Mouse (Mus musculus) myocyte (in vitro differentiated cells): ENCODE measurements at regions not wholly inside any gene's neighbourhood (a gene's known extent, or its start where the extent isn't known, plus 50 kb on each side); places are given as distances from the start of the nearest gene placed in this dataset.

Experiments used
- H3K27me3 ChIP-seq: one replicate; pipeline ENCODE4 v1.6.1; 2011; ENCODE audit not compliant: control insufficient read depth, insufficient read depth, insufficient read length
- H3K36me3 ChIP-seq: one replicate; pipeline ENCODE4 v1.6.1; 2011; ENCODE audit not compliant: control insufficient read depth, insufficient read depth
- H3K4me2 ChIP-seq: one replicate; pipeline ENCODE4 v1.6.1; 2011; ENCODE audit warnings: low read depth, control low read depth
- H3K4me3 ChIP-seq: one replicate; pipeline ENCODE4 v1.5.1; 2011; ENCODE audit warnings: mild to moderate bottlenecking, control low read depth, moderate library complexity
- H3K79me2 ChIP-seq: one replicate; pipeline ENCODE4 v1.6.1; 2011; ENCODE audit not compliant: control insufficient read depth, insufficient read depth
- H3ac ChIP-seq: one replicate; pipeline ENCODE4 v1.6.1; 2011; ENCODE audit not compliant: control insufficient read depth, insufficient read length
- CEBPB ChIP-seq: IDR thresholded peaks from 2 replicates; pipeline ENCODE4 v1.6.1; 2011; ENCODE audit warnings: mild to moderate bottlenecking, moderate library complexity; ENCODE audit not compliant: poor library complexity, insufficient read depth, severe bottlenecking
- E2F4 ChIP-seq: IDR thresholded peaks from one replicate; pipeline ENCODE4 v1.6.1; 2011; ENCODE audit warnings: mild to moderate bottlenecking, control low read depth, moderate library complexity; ENCODE audit not compliant: insufficient read depth
- MAX ChIP-seq: IDR thresholded peaks from one replicate; pipeline ENCODE4 v1.6.1; 2011; ENCODE audit warnings: low read depth, mild to moderate bottlenecking, control low read depth
- MYOD1 ChIP-seq, 3 experiments: IDR thresholded peaks; one replicate each; pipeline ENCODE4 v1.6.1; 2011; ENCODE audit warnings: control low read depth in 2 of 3, low read depth in 2 of 3, mild to moderate bottlenecking in 2 of 3, moderate library complexity in 1 of 3; ENCODE audit not compliant: insufficient read length in 2 of 3, control insufficient read depth in 1 of 3
- MYOG ChIP-seq, 3 experiments: IDR thresholded peaks; one replicate each; pipeline ENCODE4 v1.6.1; 2011; ENCODE audit warnings: control low read depth in 2 of 3, low read depth in 2 of 3, mild to moderate bottlenecking in 2 of 3; ENCODE audit not compliant: insufficient read length in 2 of 3, control insufficient read depth in 1 of 3, insufficient read depth in 1 of 3
- POLR2A ChIP-seq: IDR thresholded peaks from one replicate; pipeline ENCODE4 v1.6.1; 2011; ENCODE audit warnings: low read depth, mild to moderate bottlenecking, control low read depth, moderate library complexity; ENCODE audit not compliant: insufficient read length
- POLR2AphosphoS2 ChIP-seq: IDR thresholded peaks from one replicate; pipeline ENCODE4 v1.6.1; 2011; ENCODE audit warnings: low read depth, control low read depth; ENCODE audit not compliant: insufficient read length
- REST ChIP-seq: IDR thresholded peaks from one replicate; pipeline ENCODE4 v1.6.1; 2011; ENCODE audit warnings: mild to moderate bottlenecking, control low read depth, moderate library complexity; ENCODE audit not compliant: insufficient read depth, insufficient read length
- SRF ChIP-seq: IDR thresholded peaks from one replicate; pipeline ENCODE4 v1.6.1; 2011; ENCODE audit warnings: low read depth; ENCODE audit not compliant: control insufficient read depth, insufficient read length
- TCF12 ChIP-seq: IDR thresholded peaks from one replicate; pipeline ENCODE4 v1.6.1; 2011; ENCODE audit warnings: mild to moderate bottlenecking, control low read depth; ENCODE audit not compliant: poor library complexity, insufficient read depth, severe bottlenecking
- TCF3 ChIP-seq: IDR thresholded peaks from one replicate; pipeline ENCODE4 v1.6.1; 2011; ENCODE audit warnings: low read depth, control low read depth; ENCODE audit not compliant: insufficient read length
- USF1 ChIP-seq: IDR thresholded peaks from one replicate; pipeline ENCODE4 v1.6.1; 2011; ENCODE audit warnings: low read depth, mild to moderate bottlenecking, control low read depth, moderate library complexity

DNA sequence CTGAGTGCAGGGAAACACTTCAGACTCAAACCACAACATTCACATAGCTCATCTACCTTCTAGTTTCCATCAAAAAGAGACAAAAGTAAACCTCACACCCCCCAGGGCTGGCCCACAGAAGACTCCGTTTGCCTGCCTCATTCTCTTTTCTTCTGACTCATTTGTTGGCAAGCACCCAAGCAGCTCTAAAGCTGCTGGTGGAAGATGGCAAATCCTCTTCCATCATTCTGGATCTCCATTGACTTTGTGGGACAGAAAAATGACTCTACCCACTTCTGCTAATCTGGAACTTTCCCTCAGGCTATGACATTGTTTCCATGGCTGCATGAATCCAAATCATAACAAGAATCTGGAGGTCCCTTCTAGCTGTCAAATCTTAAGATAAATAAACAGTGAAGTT is 99.9 kb downstream of the Fzd1 start:
- Histone ChIP-seq H3K4me3 (no peak overlapping the region), H3K79me2 (no peaks in the 10 kb centered on the region), H3K27me3 (no peaks in the 10 kb centered on the region), H3ac (no peak overlapping the region), H3K36me3 (no peaks in the 10 kb centered on the region), H3K4me2 (no peak overlapping the region)
- TF ChIP-seq TCF3 (no peak), E2F4 (no peak), POLR2AphosphoS2 (no peak)

DNA sequence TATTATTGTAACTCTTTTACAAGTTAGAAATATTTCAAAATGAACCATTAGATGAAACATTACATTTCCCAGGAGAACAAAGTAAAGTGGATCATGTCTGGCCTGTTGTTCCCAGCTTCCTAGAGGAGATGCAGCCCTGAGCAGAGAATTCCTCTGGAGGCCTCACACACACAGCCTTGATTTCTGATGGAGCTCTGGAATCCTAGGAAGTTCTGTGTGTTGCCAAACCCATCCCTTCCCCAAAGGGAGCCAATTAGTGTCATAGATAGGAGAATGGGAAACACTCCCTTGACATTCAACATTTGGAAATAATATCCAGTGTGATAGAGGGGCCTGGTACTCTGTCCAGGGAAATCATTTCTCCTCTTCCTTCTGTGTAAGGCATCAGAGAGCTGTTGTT is 103.6 kb downstream of the Fzd1 start:
- Histone ChIP-seq H3ac (no peak overlapping the region), H3K27me3 (no peaks in the 10 kb centered on the region), H3K4me3 (no peak overlapping the region), H3K4me2 (no peak overlapping the region), H3K79me2 (no peaks in the 10 kb centered on the region), H3K36me3 (no peaks in the 10 kb centered on the region)
- TF ChIP-seq TCF12 = no peak

DNA sequence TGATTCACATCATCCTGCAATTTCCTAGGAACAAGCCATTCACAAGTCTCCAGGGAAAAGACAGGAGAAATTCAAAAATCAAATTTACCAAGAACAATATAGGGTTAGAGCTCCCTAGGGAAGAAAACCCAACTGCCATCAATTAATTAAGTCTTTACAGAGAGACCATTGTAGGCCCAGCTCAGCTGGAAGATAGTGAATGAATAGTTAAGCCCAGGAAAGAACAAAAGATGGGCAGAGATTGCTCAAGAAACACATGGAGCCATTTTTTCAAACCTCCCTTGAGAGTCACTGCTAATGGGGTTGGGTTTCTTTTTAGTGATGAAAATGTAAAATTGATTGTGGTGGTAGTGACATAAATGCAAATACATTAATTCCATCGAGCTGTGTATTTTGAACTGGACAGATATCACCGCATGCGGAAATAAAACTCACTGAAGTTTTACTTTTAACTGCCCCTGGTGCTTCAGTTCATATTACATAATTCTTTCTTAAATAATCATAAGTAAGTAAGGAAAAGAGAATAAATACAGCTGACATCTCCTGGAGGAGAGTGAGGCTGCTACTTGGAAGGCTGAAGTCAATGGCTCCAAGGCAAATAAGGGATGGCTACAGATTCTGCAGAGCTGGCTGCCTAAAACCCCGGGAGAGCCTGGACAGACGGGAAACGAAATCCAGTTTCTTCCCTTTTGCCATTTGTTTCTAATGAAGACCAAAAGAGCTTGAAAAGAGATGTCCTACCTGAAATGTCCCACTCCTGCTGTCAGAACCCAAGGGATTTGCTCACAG is 106.5 kb downstream of the Fzd1 start:
- peak overlapping the region; percentile 1 for H3K4me2 ChIP-seq
- H3K27me3 ChIP-seq = no peaks in the 10 kb centered on the region
- no peak for TF ChIP-seq MAX
- TF ChIP-seq CEBPB = peak; percentile 61; the same call in 1 of the 2 replicates
- H3K4me3 ChIP-seq = no peak overlapping the region
- H3ac ChIP-seq = no peak overlapping the region
- no peaks in the 10 kb centered on the region for H3K36me3 ChIP-seq
- no peaks in the 10 kb centered on the region for H3K79me2 ChIP-seq

DNA sequence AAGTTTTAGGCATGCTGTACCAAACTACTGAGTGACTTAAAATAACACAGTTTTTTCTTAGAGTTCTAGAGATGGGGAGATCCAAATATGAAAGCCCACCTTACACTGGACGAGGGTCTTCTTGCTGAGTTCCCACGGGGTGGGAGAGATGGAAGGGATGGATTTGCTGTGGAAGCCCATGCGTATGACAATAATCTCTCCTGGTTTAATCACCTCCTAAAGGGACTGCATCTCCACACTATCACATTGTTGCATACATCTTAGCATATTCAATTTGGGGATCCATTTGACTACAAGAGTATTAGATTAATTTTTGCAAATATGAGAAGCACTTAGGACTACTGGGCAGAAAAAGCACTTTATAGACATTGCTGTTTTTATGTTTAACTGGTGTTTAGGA is 107.1 kb downstream of the Fzd1 start:
- Histone ChIP-seq H3ac (no peak overlapping the region), H3K4me3 (no peak overlapping the region), H3K4me2 (peak overlapping the region; percentile 69), H3K36me3 (no peaks in the 10 kb centered on the region), H3K79me2 (no peaks in the 10 kb centered on the region), H3K27me3 (no peaks in the 10 kb centered on the region)
- no peak for TF ChIP-seq MYOD1 (IDR thresholded peaks at IDR 0.05; ENCODE audit: control insufficient read depth in 1 of 3, insufficient read length in 2 of 3, low read depth in 2 of 3)
- TF ChIP-seq SRF = no peak
- TF ChIP-seq CEBPB = no peak
- no peak for TF ChIP-seq POLR2AphosphoS2
- no peak for TF ChIP-seq E2F4
- no peak for TF ChIP-seq MAX
- TF ChIP-seq TCF12 = no peak
- no peak for TF ChIP-seq POLR2A

DNA sequence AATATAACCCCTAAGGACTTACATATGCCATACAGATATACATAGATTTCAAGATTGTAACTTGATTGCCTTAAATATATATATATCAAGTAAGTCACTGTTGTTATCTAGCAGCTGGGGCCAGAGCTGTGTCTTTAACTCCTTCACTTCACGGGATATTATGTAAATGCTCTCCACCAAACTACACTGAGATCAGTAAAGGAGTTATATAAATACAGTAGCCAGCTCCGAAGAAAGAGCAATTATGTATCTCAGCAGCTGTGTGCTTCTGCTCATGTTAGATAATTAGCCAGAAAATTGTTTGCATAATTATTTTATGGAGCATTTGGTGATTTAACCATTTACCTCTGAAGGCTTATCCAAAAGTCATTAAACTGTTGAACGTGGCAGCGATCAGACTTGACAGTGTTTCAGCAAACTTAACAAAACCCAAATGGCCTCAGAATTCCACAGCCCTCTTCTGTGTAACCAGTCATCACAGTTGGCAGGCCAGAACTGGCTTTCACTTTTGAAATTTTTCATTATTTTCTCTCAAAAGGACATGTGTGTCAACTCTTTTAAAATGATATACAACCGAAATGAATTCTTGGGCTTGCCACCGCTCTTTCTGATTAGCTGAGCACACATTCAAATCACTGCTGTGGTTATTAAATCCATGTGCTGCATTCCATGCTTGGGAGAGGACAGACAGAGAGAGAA is 107.8 kb downstream of the Fzd1 start:
- TF ChIP-seq REST = no peak
- TF ChIP-seq MAX = no peak
- TF ChIP-seq SRF = no peak
- TF ChIP-seq CEBPB = no peak
- no peak for TF ChIP-seq E2F4
- no peak for TF ChIP-seq TCF3
- TF ChIP-seq MYOD1 (IDR thresholded peaks at IDR 0.05; ENCODE audit: control insufficient read depth in 1 of 3, insufficient read length in 2 of 3, low read depth in 2 of 3) = no peak
- no peak for TF ChIP-seq POLR2A
- TF ChIP-seq USF1 = no peak
- no peak for TF ChIP-seq TCF12
- no peak for TF ChIP-seq MYOG (IDR thresholded peaks at IDR 0.05; ENCODE audit: control insufficient read depth in 1 of 3, insufficient read depth in 1 of 3, insufficient read length in 2 of 3, low read depth in 2 of 3)
- TF ChIP-seq POLR2AphosphoS2 = no peak
- no peak overlapping the region for H3ac ChIP-seq
- peak overlapping the region; percentile 69 for H3K4me2 ChIP-seq
- H3K36me3 ChIP-seq = no peaks in the 10 kb centered on the region
- no peak overlapping the region for H3K4me3 ChIP-seq
- no peaks in the 10 kb centered on the region for H3K79me2 ChIP-seq
- no peaks in the 10 kb centered on the region for H3K27me3 ChIP-seq

DNA sequence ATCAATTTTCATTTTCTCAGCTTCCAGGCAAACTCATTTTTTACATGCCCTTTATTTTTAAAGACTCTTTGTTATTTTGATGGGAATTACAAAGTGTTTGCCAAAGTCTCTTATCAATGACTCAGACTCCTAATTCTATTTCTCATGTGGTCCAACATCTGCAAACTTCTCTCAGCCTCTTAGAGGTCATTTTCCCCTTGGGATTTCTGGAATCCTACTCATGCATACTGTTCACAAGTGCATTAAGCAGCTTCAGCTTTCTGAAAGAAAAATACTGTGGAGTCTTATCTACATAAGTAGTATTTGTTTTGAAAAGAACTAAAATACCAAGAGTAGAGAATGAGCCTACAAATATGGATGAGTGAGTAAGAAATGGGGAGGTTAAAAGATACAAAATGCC is 116.8 kb downstream of the Fzd1 start:
- Histone ChIP-seq H3K4me2 (peak overlapping the region; percentile 14), H3K36me3 (no peaks in the 10 kb centered on the region), H3K79me2 (no peaks in the 10 kb centered on the region), H3K4me3 (no peak overlapping the region), H3ac (no peak overlapping the region), H3K27me3 (no peaks in the 10 kb centered on the region)
- TF ChIP-seq USF1 (no peak), POLR2AphosphoS2 (no peak), MYOD1 (IDR thresholded peaks at IDR 0.05; ENCODE audit: control insufficient read depth in 1 of 3, insufficient read length in 2 of 3, low read depth in 2 of 3) (no peak), MYOG (IDR thresholded peaks at IDR 0.05; ENCODE audit: control insufficient read depth in 1 of 3, insufficient read depth in 1 of 3, insufficient read length in 2 of 3, low read depth in 2 of 3) (no peak), SRF (no peak), POLR2A (no peak), CEBPB (no peak), TCF12 (no peak), TCF3 (no peak), MAX (no peak), E2F4 (no peak), REST (no peak)
